Mouse (Mus musculus) forebrain, embryonic 12.5 days (tissue): ENCODE measurements around the gene Myt1l. TPM values are rescaled to one million over a fixed set of nuclear protein-coding genes. Genes with fewer than 3 reads are reported as not detected.

ENCODE experiments used
- ATAC-seq: fragments of 200-750 bp; cut with Nextera tagmentation; 2 replicates; pipeline ENCODE4 v1.8.0; 2017; ENCODE audit warnings: moderate TSS enrichment; ENCODE audit not compliant: low FRiP score
- H3K27ac ChIP-seq: fragments of 300-500 bp; sonication (generic); 2 replicates; pipeline ENCODE4 v1.5.1; 2016; ENCODE audit warnings: mild to moderate bottlenecking
- H3K27me3 ChIP-seq: fragments of 300-500 bp; sonication (generic); 2 replicates; pipeline ENCODE4 v1.6.1; 2016; ENCODE audit warnings: mild to moderate bottlenecking
- H3K36me3 ChIP-seq: fragments of 300-500 bp; sonication (generic); replicated peaks from 2 replicates; pipeline ENCODE4 v1.6.1; 2016; ENCODE audit warnings: mild to moderate bottlenecking
- H3K4me1 ChIP-seq: fragments of 300-500 bp; sonication (generic); 2 replicates; pipeline ENCODE4 v1.6.1; 2016
- H3K4me2 ChIP-seq: fragments of 300-500 bp; sonication (generic); 2 replicates; pipeline ENCODE4 v1.6.1; 2016; ENCODE audit warnings: mild to moderate bottlenecking, moderate library complexity
- H3K4me3 ChIP-seq: fragments of 300-500 bp; sonication (generic); replicated peaks from 2 replicates; pipeline ENCODE4 v1.5.1; 2016; ENCODE audit warnings: mild to moderate bottlenecking
- H3K9ac ChIP-seq: fragments of 300-500 bp; sonication (generic); 2 replicates; pipeline ENCODE4 v1.6.1; 2016; ENCODE audit warnings: mild to moderate bottlenecking
- H3K9me3 ChIP-seq: fragments of 300-500 bp; sonication (generic); 2 replicates; pipeline ENCODE4 v1.6.1; 2016
- WGBS: fragments of 180-500 bp; shearing (Covaris S2); methylation state at CpG from one replicate; pipeline ENCODE4 v1.1.7; 2016; 5-methylcytosine and 5-hydroxymethylcytosine counted together
- polyA plus RNA-seq: library from polyadenylated mRNA; unstranded; fragments of >200 nt; fragmentation: Nextera tagmentation; extraction: Ambion mirVana; gene quantifications from 2 replicates; pipeline ENCODE4 v1.2.1, GENCODE M21; 2016

Myt1l gene
- polyA plus RNA-seq, 1 experiment from 2014 or later, result 53.6 TPM

- H3K4me1 ChIP-seq, result peaks cover 6% of the 10 kb centered on the region; the same call in 1 of the 2 replicates
- no peaks in the 10 kb centered on the region for H3K36me3 ChIP-seq
- no peak overlapping the region for H3K4me3 ChIP-seq
- no peak overlapping the region for H3K9ac ChIP-seq
- H3K9me3 ChIP-seq, result no peaks in the 10 kb centered on the region
- H3K27ac ChIP-seq, result no peak overlapping the region
- ATAC-seq, result peak; percentile 70
- H3K4me2 ChIP-seq, result no peak overlapping the region
- 48% methylated on average over 14 of the region's 14 CpGs for WGBS
- H3K27me3 ChIP-seq, result no peaks in the 10 kb centered on the region
Observed at GRCm38 (mm10) chr12:29675594-29676362, 147.6 kb downstream of the Myt1l start.

- no peaks in the 10 kb centered on the region for H3K36me3 ChIP-seq
- H3K4me2 ChIP-seq, result no peak overlapping the region
- 91% methylated on average over 8 of the region's 8 CpGs for WGBS
- peaks cover 4% of the 10 kb centered on the region; the same call in 1 of the 2 replicates for H3K27me3 ChIP-seq
- ATAC-seq, result no peak
- H3K9ac ChIP-seq, result no peak overlapping the region
- peaks cover 2% of the 10 kb centered on the region; the same call in 1 of the 2 replicates for H3K4me1 ChIP-seq
- no peak overlapping the region for H3K27ac ChIP-seq
- H3K9me3 ChIP-seq, result no peaks in the 10 kb centered on the region
- no peak overlapping the region for H3K4me3 ChIP-seq
Observed at GRCm38 (mm10) chr12:29682384-29682783, 154.2 kb downstream of the Myt1l start.

GRCm38 (mm10) chr12:29682946-29683345 is 154.8 kb downstream of the Myt1l start:
- no peak overlapping the region for H3K4me3 ChIP-seq
- 92% methylated on average over 8 of the region's 8 CpGs for WGBS
- no peak for ATAC-seq
- H3K9ac ChIP-seq, result no peak overlapping the region
- peaks cover 4% of the 10 kb centered on the region; the same call in 1 of the 2 replicates for H3K27me3 ChIP-seq
- H3K4me2 ChIP-seq, result no peak overlapping the region
- H3K36me3 ChIP-seq, result no peaks in the 10 kb centered on the region
- H3K4me1 ChIP-seq, result peaks cover 2% of the 10 kb centered on the region; the same call in 1 of the 2 replicates
- no peak overlapping the region for H3K27ac ChIP-seq
- H3K9me3 ChIP-seq, result no peaks in the 10 kb centered on the region

GRCm38 (mm10) chr12:29686241-29686640 is 158.1 kb downstream of the Myt1l start:
- Histone ChIP-seq H3K9me3 (no peaks in the 10 kb centered on the region), H3K4me3 (no peak overlapping the region), H3K4me2 (no peak overlapping the region), H3K36me3 (no peaks in the 10 kb centered on the region), H3K4me1 (no peaks in the 10 kb centered on the region), H3K27ac (0 out of 2 replicates have a peak overlapping the region, but pooled peaks have one; percentile 46), H3K27me3 (peaks cover 14% of the 10 kb centered on the region; the same call in 1 of the 2 replicates), H3K9ac (no peak overlapping the region)
- WGBS, result 68% methylated on average over 8 of the region's 8 CpGs
- ATAC-seq, result no peak

- WGBS, result 79% methylated on average over 5 of the region's 5 CpGs
- ATAC-seq, result no peak
- Histone ChIP-seq H3K27ac (no peak overlapping the region), H3K4me2 (no peak overlapping the region), H3K36me3 (no peaks in the 10 kb centered on the region), H3K9ac (no peak overlapping the region), H3K4me1 (peaks cover 7% of the 10 kb centered on the region), H3K9me3 (no peaks in the 10 kb centered on the region), H3K4me3 (no peak overlapping the region), H3K27me3 (peaks cover 45% of the 10 kb centered on the region)
Observed at GRCm38 (mm10) chr12:29691566-29691965, 163.4 kb downstream of the Myt1l start.

GRCm38 (mm10) chr12:29695194-29695593 is 167.0 kb downstream of the Myt1l start:
- no peak overlapping the region for H3K4me2 ChIP-seq
- no peak for ATAC-seq
- peaks cover 51% of the 10 kb centered on the region for H3K27me3 ChIP-seq

GRCm38 (mm10) chr12:29697526-29698500 is 169.6 kb downstream of the Myt1l start:
- WGBS, result 51% methylated on average over 12 of the region's 12 CpGs
- Histone ChIP-seq H3K4me2 (peak overlapping the region; percentile 31), H3K9me3 (no peaks in the 10 kb centered on the region), H3K4me1 (peaks cover 61% of the 10 kb centered on the region), H3K27ac (peak overlapping the region; percentile 84), H3K36me3 (no peaks in the 10 kb centered on the region), H3K4me3 (no peak overlapping the region), H3K27me3 (peaks cover 48% of the 10 kb centered on the region), H3K9ac (no peak overlapping the region)
- ATAC-seq, result peak; percentile 63

More at GRCm38 (mm10) chr12:29695194-29695593, 167.0 kb downstream of the Myt1l start:
- Histone ChIP-seq H3K9ac (no peak overlapping the region), H3K27ac (no peak overlapping the region), H3K4me1 (peaks cover 38% of the 10 kb centered on the region), H3K9me3 (no peaks in the 10 kb centered on the region), H3K36me3 (no peaks in the 10 kb centered on the region), H3K4me3 (no peak overlapping the region)
- 60% methylated on average over 2 of the region's 2 CpGs for WGBS

- H3K9ac ChIP-seq, result no peak overlapping the region
- no peaks in the 10 kb centered on the region for H3K9me3 ChIP-seq
- peak; percentile 31 for ATAC-seq
- peak overlapping the region; percentile 31 for H3K4me2 ChIP-seq
- WGBS, result 14% methylated on average over 3 of the region's 3 CpGs
- peaks cover 45% of the 10 kb centered on the region for H3K27me3 ChIP-seq
- no peaks in the 10 kb centered on the region for H3K36me3 ChIP-seq
- peak overlapping the region; percentile 84 for H3K27ac ChIP-seq
- no peak overlapping the region for H3K4me3 ChIP-seq
- H3K4me1 ChIP-seq, result peaks cover 68% of the 10 kb centered on the region
Observed at GRCm38 (mm10) chr12:29698541-29698940, 170.4 kb downstream of the Myt1l start.

- Histone ChIP-seq H3K4me2 (peak overlapping the region; percentile 31), H3K9ac (0 out of 2 replicates have a peak overlapping the region, but pooled peaks have one; percentile 1), H3K9me3 (no peaks in the 10 kb centered on the region), H3K27ac (peak overlapping the region; percentile 84), H3K27me3 (peaks cover 45% of the 10 kb centered on the region), H3K4me1 (peaks cover 72% of the 10 kb centered on the region), H3K4me3 (no peak overlapping the region), H3K36me3 (no peaks in the 10 kb centered on the region)
- WGBS, result 7% methylated on average over 10 of the region's 10 CpGs
- ATAC-seq, result peak; percentile 56
Observed at GRCm38 (mm10) chr12:29698976-29699375, 170.8 kb downstream of the Myt1l start.

GRCm38 (mm10) chr12:29699386-29699785 is 171.2 kb downstream of the Myt1l start:
- H3K9me3 ChIP-seq, result no peaks in the 10 kb centered on the region
- peak overlapping the region; percentile 84 for H3K27ac ChIP-seq
- 0 out of 2 replicates have a peak overlapping the region, but pooled peaks have one; percentile 1 for H3K9ac ChIP-seq
- 21% methylated on average over 10 of the region's 10 CpGs for WGBS
- peaks cover 42% of the 10 kb centered on the region for H3K27me3 ChIP-seq
- H3K36me3 ChIP-seq, result no peaks in the 10 kb centered on the region
- H3K4me2 ChIP-seq, result peak overlapping the region; percentile 31
- ATAC-seq, result no peak
- H3K4me1 ChIP-seq, result peaks cover 72% of the 10 kb centered on the region
- H3K4me3 ChIP-seq, result no peak overlapping the region

GRCm38 (mm10) chr12:29700026-29700425 is 171.8 kb downstream of the Myt1l start:
- ATAC-seq, result no peak

GRCm38 (mm10) chr12:29701076-29701475 is 172.9 kb downstream of the Myt1l start:
- Histone ChIP-seq H3K9me3 (no peaks in the 10 kb centered on the region), H3K36me3 (no peaks in the 10 kb centered on the region), H3K27ac (peak overlapping the region; percentile 10; the same call in 1 of the 2 replicates), H3K4me3 (no peak overlapping the region), H3K9ac (no peak overlapping the region), H3K4me2 (no peak overlapping the region), H3K27me3 (peaks cover 26% of the 10 kb centered on the region), H3K4me1 (peaks cover 64% of the 10 kb centered on the region)
- no peak for ATAC-seq
- 47% methylated on average over 4 of the region's 4 CpGs for WGBS

More at GRCm38 (mm10) chr12:29700026-29700425, 171.8 kb downstream of the Myt1l start:
- Histone ChIP-seq H3K9ac (no peak overlapping the region), H3K36me3 (no peaks in the 10 kb centered on the region), H3K27me3 (peaks cover 36% of the 10 kb centered on the region), H3K9me3 (no peaks in the 10 kb centered on the region), H3K4me2 (no peak overlapping the region; the same call in 1 of the 2 replicates), H3K4me1 (peaks cover 71% of the 10 kb centered on the region), H3K4me3 (no peak overlapping the region), H3K27ac (peak overlapping the region; percentile 84)
- WGBS, result 87% methylated on average over 3 of the region's 3 CpGs
